Mouse (Mus musculus) heart, postnatal 0 days (tissue): ENCODE data around the gene Cln6.

ENCODE experiments used
- CTCF ChIP-seq: IDR thresholded peaks from 2 replicates; pipeline ENCODE4 v1.5.1; 2016; ENCODE audit warnings: antibody characterized with exemption, control low read depth, low read depth
- EP300 ChIP-seq: IDR thresholded peaks from 2 replicates; pipeline ENCODE4 v1.6.1; 2016; ENCODE audit warnings: antibody characterized with exemption, low read depth

- TF ChIP-seq EP300: no peak
- no peak for TF ChIP-seq CTCF
Measured at GRCm38 (mm10) chr9:62820829-62821228, 17.8 kb upstream of the Cln6 start.
